Mouse (Mus musculus) right cerebral cortex, postnatal 10 days (tissue): Measurements from ENCODE around the gene Bahcc1.

ENCODE experiments used
- DNase-seq, 2 experiments: peaks; one replicate each; pipeline ENCODE4 v3.0.0; 2021; ENCODE audit warnings: low spot score in 2 of 2

Bahcc1 gene

DNA sequence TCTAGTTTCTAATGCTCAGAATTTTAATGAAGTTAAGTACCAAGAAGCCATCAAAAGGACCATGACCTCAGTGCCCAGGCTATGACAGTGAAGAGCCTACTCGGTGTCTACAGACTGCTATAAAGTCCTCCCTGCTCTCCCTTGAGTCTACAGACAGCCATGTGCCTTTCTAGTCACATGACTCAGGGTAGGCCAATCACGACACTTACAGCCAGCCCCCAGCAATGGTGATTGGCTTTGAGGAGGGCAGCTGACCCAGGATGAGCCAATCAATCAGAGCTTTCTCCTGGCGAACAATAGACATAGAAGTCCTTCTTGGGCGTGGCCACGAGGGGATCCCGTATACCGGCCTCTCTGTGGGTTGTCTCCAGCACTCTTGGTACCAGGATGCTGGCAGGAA lies 65.0 kb downstream of the Bahcc1 start:
- no peak for DNase-seq

DNA sequence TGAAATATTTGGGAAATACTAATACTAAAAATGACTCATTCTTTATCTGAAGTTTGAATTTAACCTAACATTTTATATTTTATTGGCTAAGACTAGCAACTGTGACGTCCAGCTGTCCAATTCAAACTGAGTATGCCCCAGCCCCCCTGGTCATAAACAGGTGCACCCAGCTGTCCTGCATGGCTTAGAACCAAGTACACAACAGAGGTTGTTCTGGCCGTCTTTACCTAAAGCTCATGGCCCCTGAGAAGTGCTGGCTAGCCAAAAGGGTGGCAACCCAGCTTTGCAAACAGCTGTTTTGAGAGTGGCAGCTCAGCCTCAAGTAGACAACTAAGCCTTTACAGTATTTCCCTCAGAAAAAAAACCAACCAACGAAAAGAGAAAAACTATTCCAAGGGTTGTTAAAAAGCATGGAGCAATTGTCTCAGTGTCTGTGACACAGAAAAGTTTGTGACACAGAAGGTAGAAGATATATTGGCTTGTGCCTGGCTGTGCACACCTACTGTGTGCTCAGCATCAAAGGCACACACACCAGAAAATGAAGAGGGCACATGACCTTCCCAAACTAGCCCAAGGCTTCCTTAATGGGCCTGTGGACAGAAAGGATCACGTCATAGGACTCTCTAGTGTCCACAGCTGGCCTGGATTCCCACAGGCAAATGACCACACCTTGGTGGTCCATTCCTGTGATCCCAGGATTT lies 65.8 kb downstream of the Bahcc1 start:
- DNase-seq, result no peak

DNA sequence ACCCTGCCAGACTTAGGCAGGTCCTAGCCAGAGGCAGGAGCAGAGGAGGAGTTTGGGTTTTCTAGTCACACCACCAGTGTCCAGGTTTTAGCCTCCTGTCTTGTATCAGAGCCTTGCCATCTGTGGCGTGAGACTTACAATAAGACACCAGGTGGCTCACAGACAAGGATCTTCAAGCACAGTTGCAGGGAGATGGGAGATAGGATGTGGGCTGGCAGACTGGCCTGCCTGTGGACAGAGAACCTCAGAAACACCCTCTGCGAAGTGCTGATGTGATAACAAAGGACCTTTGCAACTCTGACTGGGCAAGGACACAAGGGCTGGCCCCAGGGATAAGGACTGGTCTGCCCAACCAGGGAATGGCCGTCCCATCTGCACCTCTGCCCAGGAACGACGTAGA lies 66.7 kb downstream of the Bahcc1 start:
- no peak for DNase-seq

DNA sequence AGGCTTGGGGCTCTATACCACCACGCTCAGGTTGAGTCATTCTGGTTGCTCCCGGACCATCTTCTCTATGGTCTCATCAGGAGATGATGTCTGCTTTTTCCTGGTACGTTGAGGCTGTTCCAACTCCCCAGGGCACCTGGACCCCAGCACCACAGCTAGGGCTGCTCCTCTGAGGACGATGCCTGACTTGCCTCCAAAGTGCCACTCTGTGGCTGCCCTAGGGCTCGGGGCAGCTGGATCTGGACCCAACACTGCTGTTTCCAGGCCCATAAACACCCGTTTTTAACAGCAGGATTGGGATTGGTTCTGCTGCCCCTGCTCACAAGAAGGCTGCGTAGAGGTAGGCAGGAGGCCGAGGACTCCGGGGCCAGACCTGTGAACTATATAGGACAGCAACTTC lies 70.4 kb downstream of the Bahcc1 start:
- DNase-seq, result no peak

DNA sequence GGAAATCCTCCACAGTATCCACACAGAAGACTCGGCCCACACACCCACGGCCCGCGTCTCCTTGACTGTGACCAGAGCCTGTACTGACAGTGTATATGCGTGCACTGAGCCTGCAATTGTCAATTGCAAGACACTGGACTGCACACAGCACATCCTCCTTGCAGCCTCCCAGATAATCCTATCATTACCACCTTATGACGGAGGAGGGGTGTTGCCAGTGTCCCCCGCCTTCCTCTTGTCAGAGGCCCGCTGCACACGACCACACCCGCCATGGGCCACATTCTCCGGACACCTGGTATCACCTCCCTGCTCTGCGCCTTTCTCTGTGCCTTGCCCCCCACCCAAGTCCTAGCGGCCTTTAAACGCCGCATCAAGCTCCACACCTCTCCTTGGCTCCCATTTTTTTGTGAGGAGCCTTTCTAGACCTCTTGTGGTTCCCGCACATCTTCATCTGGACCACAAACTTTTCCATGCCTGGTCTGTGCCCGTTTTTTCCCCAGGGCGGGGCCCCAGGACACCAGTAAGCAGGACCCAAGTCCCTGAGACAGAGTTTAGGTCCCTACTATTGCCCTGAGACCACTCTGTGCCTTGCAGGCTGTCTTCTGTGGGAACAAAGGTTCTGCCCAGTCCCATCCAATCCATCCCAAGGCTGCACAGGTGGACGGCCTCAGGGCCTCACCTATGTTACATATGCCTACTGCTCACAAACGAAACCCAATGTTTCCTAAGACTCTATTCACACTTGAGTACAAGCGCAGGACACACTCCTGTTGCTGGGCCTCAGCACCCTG lies 71.0 kb downstream of the Bahcc1 start:
- no peak for DNase-seq

DNA sequence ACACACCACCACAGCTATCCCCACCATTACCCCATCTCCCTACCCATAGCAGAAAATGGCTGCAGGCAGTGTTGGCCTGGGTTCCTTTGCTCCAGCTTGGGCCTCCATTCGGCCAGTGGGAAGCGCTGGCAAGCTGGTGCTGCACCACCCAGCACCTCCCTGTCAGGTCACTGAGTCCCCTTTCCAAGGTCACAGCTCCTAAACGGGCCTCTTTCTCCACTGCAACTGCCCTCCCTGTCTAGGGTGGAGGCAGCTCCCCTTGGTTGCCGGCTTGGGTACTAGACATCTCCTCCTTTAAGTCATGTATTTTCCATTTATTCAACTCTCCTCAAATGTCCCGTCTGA lies 71.6 kb downstream of the Bahcc1 start:
- no peak for DNase-seq

DNA sequence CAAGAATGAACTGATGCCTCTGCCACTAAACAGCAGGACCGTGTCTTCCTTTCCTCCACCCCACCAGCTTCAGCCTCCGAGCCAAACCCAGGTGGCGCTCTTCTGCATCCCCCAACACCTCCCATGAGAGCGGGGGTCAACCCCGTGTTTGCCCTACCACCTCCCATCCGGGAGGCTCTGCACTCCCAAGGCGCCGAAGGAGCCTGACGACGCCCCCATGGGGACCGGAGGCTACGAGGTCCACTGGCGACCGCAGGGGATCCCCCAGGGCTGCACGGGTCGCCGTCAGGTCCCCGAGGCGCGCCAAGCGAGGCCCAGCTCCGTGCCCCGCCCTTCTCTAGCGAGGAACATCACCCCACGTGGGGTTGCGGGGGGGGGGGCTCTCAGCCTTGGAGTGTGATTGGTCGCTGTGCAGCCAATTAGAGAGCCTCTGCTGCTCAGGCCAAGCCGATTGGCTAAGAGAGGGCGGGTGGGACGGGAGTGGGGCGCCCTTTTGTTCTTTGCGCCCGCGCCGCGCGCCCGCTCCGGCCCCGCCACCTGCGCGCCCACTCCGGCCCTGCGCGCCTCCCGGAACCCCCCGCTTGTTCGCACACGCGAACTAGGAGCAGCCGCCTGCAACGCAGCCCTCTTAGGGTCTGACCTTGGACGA lies 72.3 kb downstream of the Bahcc1 start:
- DNase-seq, result peak; percentile 93 to 95

DNA sequence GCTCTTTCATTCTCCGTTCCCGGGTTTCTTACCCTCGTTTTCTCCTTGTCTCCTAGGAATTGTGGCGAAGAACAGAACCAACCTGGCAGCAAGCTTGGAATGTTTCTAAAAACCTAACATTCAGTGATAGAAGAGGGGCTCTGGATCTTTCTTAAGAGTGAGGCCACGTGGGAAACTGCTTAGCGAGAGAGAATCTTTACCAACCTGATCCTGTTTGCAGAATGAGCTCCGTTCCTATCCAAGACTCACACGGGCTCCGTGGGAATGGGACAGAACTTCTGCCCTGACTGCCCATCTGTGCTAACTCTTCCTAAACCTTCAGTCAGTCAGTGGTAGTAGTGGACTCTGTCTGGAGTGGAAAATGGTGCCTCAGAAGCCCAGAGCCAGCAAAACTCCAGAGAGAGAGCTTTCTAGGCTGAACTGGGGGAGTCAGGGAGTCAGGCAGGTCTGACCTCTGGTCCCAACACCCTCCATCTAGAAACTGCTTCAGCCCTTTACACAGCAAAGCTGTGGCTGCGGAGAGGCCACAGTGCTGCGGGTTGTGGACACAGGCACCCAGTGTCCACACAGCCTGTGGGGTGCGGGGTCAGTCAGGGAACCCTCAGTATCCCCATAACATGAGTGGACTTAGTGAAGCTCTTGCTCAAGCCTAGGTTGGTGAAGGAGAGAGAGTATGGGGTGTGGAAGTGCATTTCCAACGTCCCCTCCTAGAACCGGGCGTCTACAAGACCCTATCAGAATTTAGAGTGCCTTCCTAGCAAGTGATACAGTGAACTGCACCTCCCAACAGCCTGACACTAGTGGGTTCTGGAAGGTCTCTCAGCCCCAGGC lies 73.0 kb downstream of the Bahcc1 start:
- peak in 1 of 2 experiments; percentile 38 for DNase-seq

DNA sequence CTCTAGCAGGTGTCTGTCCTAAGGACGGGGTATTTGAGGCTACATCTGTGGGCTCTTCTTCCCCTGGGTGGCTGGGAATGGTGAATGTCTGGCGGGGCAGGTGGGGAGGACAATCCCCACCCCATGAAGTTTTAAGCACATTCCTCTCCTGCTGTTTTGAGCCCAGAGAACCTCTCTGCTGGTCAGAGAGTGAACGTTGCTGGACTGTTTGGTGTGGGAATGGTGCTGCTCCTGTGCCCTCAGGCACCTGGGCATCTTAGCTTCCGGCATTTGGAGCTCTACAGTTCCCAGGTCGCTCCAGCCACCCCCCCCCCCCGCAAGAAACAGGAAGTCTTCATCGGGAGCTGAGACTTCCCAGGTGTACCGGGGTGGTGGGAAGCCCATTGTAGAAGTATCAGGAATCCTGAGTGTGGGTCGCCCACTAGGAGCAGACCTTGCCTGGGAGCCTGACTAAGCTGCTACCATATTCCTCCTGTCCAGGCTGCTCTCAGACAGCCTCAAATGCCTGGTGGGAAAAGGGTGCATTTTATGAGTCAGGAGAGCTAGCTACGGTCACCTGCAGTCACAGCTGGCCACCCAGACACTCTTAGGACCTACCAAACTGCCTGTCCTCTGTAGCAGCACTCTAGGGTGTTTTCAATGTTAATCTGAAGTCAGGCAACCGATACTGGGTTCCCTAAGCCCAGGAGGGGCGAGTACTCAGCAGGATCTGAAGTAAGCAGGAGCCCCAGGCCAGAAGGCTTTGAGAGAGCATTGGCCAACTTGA lies 73.8 kb downstream of the Bahcc1 start:
- peak; percentile 20 to 34 for DNase-seq

DNA sequence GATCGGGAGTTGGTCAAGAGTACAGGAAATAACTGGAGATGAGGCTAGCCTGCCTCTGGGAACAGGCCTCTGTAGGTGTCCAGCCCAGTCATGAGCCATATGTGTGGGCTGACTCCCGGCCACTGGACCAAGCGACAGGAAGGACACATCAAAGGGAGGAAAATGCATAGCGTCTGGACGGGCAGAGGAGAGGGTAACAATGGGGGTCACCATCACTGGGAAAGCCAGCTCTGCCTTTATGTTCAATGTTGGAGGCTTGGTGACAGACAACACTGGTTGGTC lies 74.3 kb downstream of the Bahcc1 start:
- DNase-seq, result peak in 1 of 2 experiments; percentile 44

DNA sequence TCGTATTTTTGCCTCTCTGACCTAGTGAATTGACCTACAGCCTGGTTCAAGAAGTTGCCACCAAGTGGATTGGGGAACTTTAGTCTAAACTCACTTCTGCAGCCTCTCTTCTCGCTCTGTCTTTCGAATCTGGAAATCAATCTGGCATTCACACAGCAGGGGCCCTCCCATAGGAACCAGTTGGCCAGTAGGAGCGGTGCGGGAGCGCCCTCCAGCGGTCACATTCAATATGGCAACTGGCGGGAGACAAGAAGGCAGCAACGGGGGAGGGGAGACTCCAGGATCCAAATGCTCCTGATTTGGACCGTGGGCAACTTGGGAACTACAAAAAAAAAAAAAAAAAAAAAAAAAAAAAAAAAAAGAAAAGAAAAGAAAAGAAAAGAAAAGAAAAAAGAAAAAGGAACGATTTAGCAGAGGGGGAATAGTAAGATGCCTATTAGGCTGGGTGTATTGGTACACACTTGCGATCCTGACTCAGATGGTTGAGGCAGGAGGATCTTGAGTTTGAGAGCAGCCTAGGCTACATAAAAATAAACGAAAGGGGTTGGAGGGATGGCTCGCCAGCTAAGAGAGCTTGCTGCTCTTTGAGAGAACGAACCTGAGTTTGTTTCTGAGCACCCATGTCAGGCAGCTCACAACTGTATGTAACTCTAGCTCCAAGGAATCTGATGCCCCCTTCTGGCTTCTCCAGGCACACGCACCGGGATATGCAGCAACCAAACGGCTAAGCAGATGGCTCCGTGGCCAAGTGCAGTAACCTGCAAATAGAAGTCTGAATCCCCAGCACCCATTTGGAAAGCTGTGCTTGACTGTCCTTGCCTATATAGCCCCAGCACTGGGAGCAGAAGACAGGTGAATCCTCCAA lies 75.1 kb downstream of the Bahcc1 start:
- peak; percentile 96 to 98 for DNase-seq

DNA sequence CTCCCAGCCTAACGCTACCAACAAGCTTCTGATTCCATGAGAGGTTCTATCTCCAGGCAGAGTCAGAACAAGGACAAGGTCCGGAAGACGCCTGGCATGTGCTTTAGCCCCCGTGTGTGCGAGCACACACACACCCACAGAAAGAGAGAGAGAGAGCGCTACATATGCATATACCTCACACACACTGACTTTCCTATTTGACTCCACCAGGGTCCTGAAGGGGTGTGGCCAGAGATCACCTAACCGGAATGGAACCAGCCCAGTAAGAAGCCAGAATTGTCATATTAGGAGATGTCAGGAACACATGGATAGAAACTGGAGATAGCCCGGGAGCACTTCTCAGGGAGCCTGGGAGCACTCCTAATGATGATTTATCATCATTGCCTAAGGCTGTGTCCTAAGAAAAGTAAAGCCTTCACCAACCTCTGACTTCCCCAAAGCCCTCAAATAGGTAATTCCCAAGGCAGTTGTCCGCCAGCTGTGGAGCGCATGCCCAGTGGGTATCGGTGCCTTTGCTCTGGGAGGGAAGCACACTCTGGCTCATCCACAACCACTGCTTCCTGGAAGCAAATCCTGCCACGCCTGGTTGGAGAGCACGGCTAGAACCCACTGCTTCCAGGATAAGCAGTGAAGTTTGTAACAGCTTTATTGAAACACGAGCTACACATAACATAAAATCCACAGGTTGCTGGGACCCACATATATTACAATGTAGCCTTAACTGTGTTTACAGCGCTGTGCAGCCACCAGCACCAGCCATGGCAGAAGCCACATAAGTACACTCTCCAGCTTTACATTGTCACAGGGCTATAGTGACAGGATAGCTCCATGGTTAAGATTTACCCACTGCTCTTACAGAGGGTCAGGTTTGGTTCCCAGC lies 75.9 kb downstream of the Bahcc1 start:
- DNase-seq, result peak; percentile 23 to 25

DNA sequence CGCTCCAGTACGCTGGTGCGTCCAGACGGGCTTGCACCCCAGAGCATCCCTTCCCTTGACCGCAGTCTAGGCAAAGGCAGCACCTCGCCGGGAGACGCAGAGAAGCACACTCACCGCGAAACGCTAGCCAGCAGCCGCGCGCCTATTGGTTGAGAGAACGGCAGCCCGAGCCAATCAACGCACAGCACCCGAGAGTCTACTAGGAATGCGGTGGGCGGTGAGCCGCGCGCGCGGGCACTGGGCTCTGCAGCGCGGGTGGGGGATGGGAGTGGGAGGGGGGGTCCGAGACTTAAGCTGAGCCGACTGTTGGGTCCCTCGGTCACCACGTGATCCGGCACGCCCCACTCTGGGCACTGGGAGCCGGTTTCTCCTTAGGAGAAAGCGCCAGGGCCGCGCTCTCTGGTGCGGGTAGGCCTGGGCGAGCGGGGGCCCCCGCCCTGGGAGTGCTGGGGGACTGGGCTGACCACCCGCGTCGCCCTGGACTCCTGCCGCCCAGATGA lies 78.1 kb downstream of the Bahcc1 start:
- peak; percentile 98 for DNase-seq

DNA sequence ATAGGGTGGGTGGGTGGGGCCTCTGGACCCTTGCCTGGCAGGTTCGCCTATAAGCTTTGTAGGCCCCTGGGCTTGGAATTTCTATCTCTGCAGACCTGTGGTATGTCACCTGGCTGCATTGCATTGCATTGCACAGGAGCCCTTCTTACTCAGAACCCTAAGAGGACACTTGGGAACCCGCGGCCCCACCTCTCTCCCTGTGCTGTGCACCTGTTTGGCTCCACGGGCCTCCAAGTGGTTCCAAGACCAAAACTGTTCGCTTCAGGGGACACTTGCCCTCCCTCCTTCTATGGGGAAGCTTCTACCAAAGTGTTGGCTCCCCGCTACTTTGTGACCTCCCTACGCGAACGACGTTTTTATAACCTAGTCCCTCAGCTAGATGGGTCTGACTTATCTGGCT lies 78.8 kb downstream of the Bahcc1 start:
- peak; percentile 24 to 33 for DNase-seq

DNA sequence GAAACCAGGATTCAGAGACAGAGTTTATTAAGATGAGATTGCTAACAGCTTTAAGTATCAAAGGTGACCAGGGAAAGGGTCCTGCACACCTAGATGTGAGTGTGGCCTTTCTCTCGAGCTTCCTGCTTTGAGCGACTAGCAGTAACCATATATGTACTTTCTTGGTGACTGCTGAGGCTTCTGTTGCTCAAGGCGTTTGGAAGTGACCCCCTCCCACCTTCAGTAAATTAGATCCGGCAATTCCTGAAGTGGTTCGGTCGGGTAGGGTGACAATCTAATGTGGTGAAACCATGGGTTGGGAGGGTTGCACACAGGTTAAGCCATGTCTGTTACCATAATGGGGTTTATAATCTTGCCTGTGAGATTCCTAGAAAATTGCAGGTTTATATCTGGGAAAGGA lies 79.3 kb downstream of the Bahcc1 start:
- DNase-seq, result peak; percentile 20 to 24

DNA sequence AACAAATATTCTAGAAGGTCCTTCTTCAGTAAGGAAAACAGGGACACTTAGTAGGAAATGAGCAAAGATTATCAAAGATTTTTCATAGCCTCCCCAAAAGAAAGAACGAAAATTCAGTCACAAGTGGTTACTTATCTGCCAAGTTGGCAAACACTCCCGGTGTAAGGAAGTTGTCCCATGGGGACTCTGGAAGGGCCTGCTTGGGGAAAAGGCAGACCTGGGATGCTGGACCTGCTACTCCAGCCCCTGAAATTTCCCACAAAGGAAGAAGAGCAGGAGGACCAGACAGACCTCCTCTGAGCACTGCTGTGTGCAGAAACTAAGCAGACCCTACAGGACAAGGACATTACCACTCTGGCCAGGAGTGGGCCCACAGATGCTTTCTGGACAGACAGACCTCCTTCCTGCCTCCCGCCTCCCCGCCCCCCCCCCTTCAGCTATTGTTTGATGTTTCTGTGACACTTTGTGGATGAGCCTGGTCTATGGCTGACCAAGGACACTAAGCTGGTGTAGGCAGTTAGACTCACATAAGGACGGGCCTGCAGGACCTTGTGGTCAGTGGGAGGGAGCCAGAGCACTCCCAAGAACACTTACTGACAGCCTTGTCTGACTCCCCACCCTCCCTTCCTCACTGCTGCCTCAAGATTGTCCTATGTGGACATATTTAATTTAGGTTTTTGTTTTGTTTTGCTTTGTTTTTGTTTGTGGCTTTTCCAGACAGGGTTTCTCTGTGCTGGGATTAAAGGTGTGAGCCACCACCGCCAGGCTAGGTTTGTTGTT lies 81.3 kb downstream of the Bahcc1 start:
- DNase-seq, result peak; percentile 20 to 34

DNA sequence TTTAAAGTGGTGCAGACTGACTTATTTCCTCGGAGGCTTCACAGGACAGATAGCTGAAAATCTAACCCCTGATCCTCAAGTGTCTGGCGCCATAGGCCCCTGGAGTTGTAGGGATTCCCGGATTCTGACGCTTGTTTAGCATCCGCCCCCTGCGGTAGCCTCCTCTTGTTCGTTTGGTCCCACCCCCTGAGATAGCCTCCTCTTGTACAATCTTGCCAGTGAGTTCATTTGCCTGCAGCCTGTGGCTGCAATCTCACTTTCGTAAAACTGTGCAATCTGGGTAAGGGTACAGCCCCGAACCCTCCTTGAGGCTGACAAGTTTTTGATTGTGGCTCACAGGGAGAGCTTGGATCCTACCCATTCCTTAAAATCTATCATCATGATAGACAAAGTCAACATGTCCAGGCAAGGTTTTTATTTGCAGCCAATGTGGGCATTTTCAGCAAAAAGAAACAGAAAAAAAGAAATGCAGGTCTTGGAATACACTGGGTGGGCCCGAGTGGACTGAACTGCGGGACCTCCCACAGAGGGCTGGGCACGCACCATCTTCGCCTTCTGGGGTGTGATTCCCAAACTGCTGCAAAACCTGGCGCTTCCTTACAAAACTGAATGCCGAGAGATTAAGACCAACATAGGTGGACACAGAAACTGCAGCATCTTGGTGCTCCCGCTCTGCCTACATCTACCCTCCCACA lies 82.1 kb downstream of the Bahcc1 start:
- DNase-seq, result peak; percentile 22 to 31

DNA sequence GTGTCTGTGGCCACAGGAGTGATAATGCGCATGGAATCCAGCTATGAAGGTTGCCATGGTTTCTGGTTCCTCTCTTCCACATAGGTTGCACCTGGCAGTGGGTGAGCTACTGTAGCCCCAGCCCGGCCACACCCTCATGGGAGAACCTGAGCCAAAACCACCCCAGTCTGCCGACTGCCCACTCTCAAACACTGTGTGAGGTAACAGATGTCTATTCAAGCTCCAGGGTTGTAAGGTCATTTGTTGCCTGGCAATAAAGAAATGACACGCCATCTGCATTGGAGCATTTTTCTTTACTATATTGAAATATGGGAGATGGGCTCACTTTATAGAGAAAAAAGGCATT lies 82.6 kb downstream of the Bahcc1 start:
- DNase-seq, result peak; percentile 51 to 75
